In the genomic region with DNA sequence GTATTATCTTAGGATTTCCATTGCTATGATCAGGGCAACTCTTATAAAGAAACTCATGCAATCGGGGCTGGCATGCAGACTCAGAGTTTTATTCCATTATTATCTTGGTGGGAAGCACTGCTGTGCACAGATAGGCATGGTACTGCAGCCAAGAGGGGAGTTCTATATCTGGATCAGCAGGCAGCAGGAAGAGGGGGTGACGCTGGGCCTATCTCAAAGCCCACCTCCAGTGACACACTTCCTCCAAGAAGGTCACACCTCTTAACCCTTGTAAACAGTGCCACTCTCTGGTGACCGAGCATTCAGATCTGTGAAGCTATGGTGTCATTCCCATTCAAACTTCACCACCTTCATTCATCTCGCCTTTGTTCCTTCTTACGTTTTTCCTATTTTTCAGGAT, we compare ENCODE assay signal across 15 mouse cellular contexts.
DNase-seq lines count a peak whose midpoint lies in the region; ATAC-seq and TF ChIP-seq lines count a peak whose summit lies in the region.
"Had no signal": no experiment of that assay in that cellular context is flagged by ENCODE, and none has a peak within 500 bp of the region (broad histone marks: within the 10 kb centered on the region; RNA-seq: fewer than 3 reads in every experiment).

No protein-coding gene starts in this region.

- peak; percentile 6 for DNase-seq in CH12.LX (ENCODE audit: extremely low read depth)
- no peak for DNase-seq in frontal cortex, postnatal 14 days (ENCODE audit: low spot score in 2 of 2)
- DNase-seq in testis, postnatal 10 days (ENCODE audit: low spot score) = no peak
- DNase-seq: cerebellum, adult 2 months; kidney, adult 11 months; right cerebral cortex, postnatal 14 days had no signal

- no peaks in the 10 kb centered on the region for H3K9me3 ChIP-seq in intestine, postnatal 0 days (ENCODE audit: control insufficient read depth)
- H3K9me3 ChIP-seq in intestine, embryonic 15.5 days = no peaks in the 10 kb centered on the region
- H3K9me3 ChIP-seq in CH12.LX (replicated peaks; ENCODE audit: low read length) = peaks cover 22% of the 10 kb centered on the region
- H3K9me3 ChIP-seq in heart, embryonic 14.5 days (ENCODE audit: control insufficient read depth, low read length) = no peaks in the 10 kb centered on the region
- no peaks in the 10 kb centered on the region for H3K9me3 ChIP-seq in liver, embryonic 16.5 days (replicated peaks; ENCODE audit: control insufficient read depth, low read length)
- H3K9me3 ChIP-seq: limb, embryonic 12.5 days; midbrain, embryonic 10.5 days; neural tube, embryonic 13.5 days had no signal

- H3K4me2 ChIP-seq in intestine, postnatal 0 days (replicated peaks; ENCODE audit: low read depth) = no peak overlapping the region
- H3K4me2 ChIP-seq in intestine, embryonic 15.5 days (replicated peaks) = no peak overlapping the region
- H3K4me2 ChIP-seq in CH12.LX (ENCODE audit: insufficient read depth, low read depth, poor library complexity, severe bottlenecking) = no peak overlapping the region
- H3K4me2 ChIP-seq in heart, embryonic 14.5 days (ENCODE audit: low read length) = no peak overlapping the region
- H3K4me2 ChIP-seq in liver, embryonic 16.5 days (ENCODE audit: low read depth, low read length) = no peak overlapping the region
- H3K4me2 ChIP-seq: limb, embryonic 12.5 days; neural tube, embryonic 13.5 days had no signal

- H3K9ac ChIP-seq in intestine, postnatal 0 days (ENCODE audit: low read depth, low read length) = no peak overlapping the region
- H3K9ac ChIP-seq in intestine, embryonic 15.5 days = no peak overlapping the region
- no peak overlapping the region for H3K9ac ChIP-seq in CH12.LX (ENCODE audit: insufficient read depth, low read depth)
- no peak overlapping the region for H3K9ac ChIP-seq in heart, embryonic 14.5 days (ENCODE audit: low read length)
- no peak overlapping the region for H3K9ac ChIP-seq in liver, embryonic 16.5 days (ENCODE audit: low read depth, low read length)
- H3K9ac ChIP-seq: limb, embryonic 12.5 days; neural tube, embryonic 13.5 days had no signal

- H3K36me3 ChIP-seq in intestine, postnatal 0 days (ENCODE audit: control insufficient read depth, insufficient read depth) = no peaks in the 10 kb centered on the region
- no peaks in the 10 kb centered on the region for H3K36me3 ChIP-seq in intestine, embryonic 15.5 days
- no peaks in the 10 kb centered on the region for H3K36me3 ChIP-seq in CH12.LX (replicated peaks in 1 of 2; ENCODE audit: control insufficient read depth in 1 of 2, insufficient read depth in 1 of 2, low read length in 1 of 2)
- H3K36me3 ChIP-seq in heart, embryonic 14.5 days (ENCODE audit: control insufficient read depth, insufficient read depth, low read length) = no peaks in the 10 kb centered on the region
- H3K36me3 ChIP-seq in liver, embryonic 16.5 days (ENCODE audit: control insufficient read depth, insufficient read depth) = no peaks in the 10 kb centered on the region
- H3K36me3 ChIP-seq: limb, embryonic 12.5 days; midbrain, embryonic 10.5 days; neural tube, embryonic 13.5 days had no signal

- WGBS in intestine, postnatal 0 days = 85% methylated on average over 5 of the region's 5 CpGs
- WGBS in intestine, embryonic 15.5 days = 77% methylated on average over 5 of the region's 5 CpGs
- WGBS in heart, embryonic 14.5 days = 36% methylated on average over 5 of the region's 5 CpGs
- WGBS in liver, embryonic 16.5 days (ENCODE audit: insufficient replicate concordance) = 42% methylated on average over 5 of the region's 5 CpGs

- no peak overlapping the region for H3K27ac ChIP-seq in intestine, postnatal 0 days (ENCODE audit: low read depth, low read length)
- no peak overlapping the region for H3K27ac ChIP-seq in intestine, embryonic 15.5 days
- no peak overlapping the region for H3K27ac ChIP-seq in CH12.LX (ENCODE audit: insufficient read depth, low read depth)
- no peak overlapping the region for H3K27ac ChIP-seq in heart, embryonic 14.5 days (replicated peaks in 1 of 2; ENCODE audit: control insufficient read depth in 1 of 2, insufficient read depth in 1 of 2, low read depth in 2 of 2, low read length in 2 of 2)
- no peak overlapping the region for H3K27ac ChIP-seq in liver, embryonic 16.5 days (ENCODE audit: low read length)
- H3K27ac ChIP-seq: limb, embryonic 12.5 days; midbrain, embryonic 10.5 days; neural tube, embryonic 13.5 days; stomach, postnatal 0 days had no signal

- in situ Hi-C loops in CH12.LX (cut with MboI; ENCODE audit: low pct_ligation_motif_present, low pct_unique_long_range_greater_than_20kb, low sequenced_read_pairs) = no loop called here

- no peak for TF ChIP-seq EP300 in CH12.LX (IDR thresholded peaks at IDR 0.05; ENCODE audit: low read length)

- no peak for ATAC-seq in intestine, postnatal 0 days
- no peak for ATAC-seq in intestine, embryonic 15.5 days
- ATAC-seq in heart, embryonic 14.5 days (ENCODE audit: insufficient number of reproducible peaks, insufficient read depth, low FRiP score, low read depth) = peak; percentile 66
- ATAC-seq in liver, embryonic 16.5 days (ENCODE audit: low read depth) = peak; percentile 35; the same call in 1 of the 2 replicates
- ATAC-seq in cerebellum, adult (ENCODE audit: insufficient number of reproducible peaks, low FRiP score, low TSS enrichment) = no peak

- no peaks in the 10 kb centered on the region for H3K79me2 ChIP-seq in CH12.LX (replicated peaks; ENCODE audit: control insufficient read depth, extremely low read depth, insufficient read depth, poor library complexity, severe bottlenecking)

- TF ChIP-seq POLR2A in CH12.LX (IDR thresholded peaks at IDR 0.05; ENCODE audit: low read depth, low read length) = no peak

- no peak for TF ChIP-seq RAD21 in CH12.LX (IDR thresholded peaks at IDR 0.05; ENCODE audit: low read depth, low read length)

- no peaks in the 10 kb centered on the region for H3K27me3 ChIP-seq in intestine, postnatal 0 days (replicated peaks; ENCODE audit: control insufficient read depth, insufficient read depth, low read length)
- no peaks in the 10 kb centered on the region for H3K27me3 ChIP-seq in intestine, embryonic 15.5 days (replicated peaks)
- H3K27me3 ChIP-seq in CH12.LX (replicated peaks) = no peaks in the 10 kb centered on the region
- H3K27me3 ChIP-seq in heart, embryonic 14.5 days (ENCODE audit: control insufficient read depth, insufficient read depth, low read length) = no peaks in the 10 kb centered on the region
- no peaks in the 10 kb centered on the region for H3K27me3 ChIP-seq in liver, embryonic 16.5 days (ENCODE audit: control insufficient read depth, insufficient read depth, low read depth, low read length)
- H3K27me3 ChIP-seq: limb, embryonic 12.5 days; neural tube, embryonic 13.5 days had no signal

- no peaks in the 10 kb centered on the region for H3K4me1 ChIP-seq in intestine, postnatal 0 days (replicated peaks; ENCODE audit: control insufficient read depth, insufficient read depth, low read length)
- H3K4me1 ChIP-seq in intestine, embryonic 15.5 days (replicated peaks) = 0 out of 2 replicates have a peak, but pooled peaks cover 3% of the 10 kb centered on the region
- H3K4me1 ChIP-seq in CH12.LX (ENCODE audit: control insufficient read depth in 1 of 2, insufficient read depth in 2 of 2) = no peaks in the 10 kb centered on the region
- H3K4me1 ChIP-seq in heart, embryonic 14.5 days (ENCODE audit: control insufficient read depth in 2 of 2, insufficient read depth in 2 of 2, low read length in 2 of 2) = peaks cover 1 to 2% of the 10 kb centered on the region in 2 experiments; a peak in 3 of 4 replicates
- H3K4me1 ChIP-seq in liver, embryonic 16.5 days (ENCODE audit: control insufficient read depth, low read depth, low read length) = no peaks in the 10 kb centered on the region
- H3K4me1 ChIP-seq: midbrain, embryonic 10.5 days had no signal

- dilution Hi-C loops in CH12.LX (cut with MboI; ENCODE audit: extremely low pct_ligation_motif_present, extremely low pct_unique_long_range_greater_than_20kb, low sequenced_read_pairs) = no loop called here

- TF ChIP-seq CTCF in intestine, postnatal 0 days (IDR thresholded peaks at IDR 0.05; ENCODE audit: low read depth) = peak; percentile 30
- TF ChIP-seq CTCF in CH12.LX (conservative IDR thresholded peaks at IDR 0.05 in 1 of 2, IDR thresholded peaks at IDR 0.05 in 1 of 2; ENCODE audit: low read depth in 2 of 2, low read length in 2 of 2) = no peak

- H3K4me3 ChIP-seq in intestine, postnatal 0 days (ENCODE audit: low read depth, low read length) = no peak overlapping the region
- H3K4me3 ChIP-seq in intestine, embryonic 15.5 days (replicated peaks) = no peak overlapping the region
- no peak overlapping the region for H3K4me3 ChIP-seq in CH12.LX (replicated peaks in 1 of 3; ENCODE audit: low read depth in 2 of 3, low read length in 2 of 3, poor library complexity in 1 of 3)
- H3K4me3 ChIP-seq in heart, embryonic 14.5 days (ENCODE audit: control insufficient read depth in 1 of 2, insufficient read depth in 1 of 2, low read depth in 1 of 2, low read length in 2 of 2) = no peak overlapping the region
- H3K4me3 ChIP-seq in liver, embryonic 16.5 days (ENCODE audit: low read depth, low read length) = no peak overlapping the region
- H3K4me3 ChIP-seq: limb, embryonic 12.5 days; midbrain, embryonic 10.5 days; neural tube, embryonic 13.5 days had no signal

TF ChIP-seq in CH12.LX, 34 proteins besides CTCF, POLR2A, EP300 and RAD21:
- no peak for TF ChIP-seq NRF1 (IDR thresholded peaks at IDR 0.05; ENCODE audit: low read depth, low read length)
- TF ChIP-seq ETS1 (conservative IDR thresholded peaks at IDR 0.05; ENCODE audit: low read depth, low read length) = no peak
- TF ChIP-seq MEF2A (IDR thresholded peaks at IDR 0.05; ENCODE audit: borderline replicate concordance, low read depth, low read length) = no peak
- TF ChIP-seq PAX5 (IDR thresholded peaks at IDR 0.05; ENCODE audit: low read length) = no peak
- no peak for TF ChIP-seq ELF1 (IDR thresholded peaks at IDR 0.05; ENCODE audit: low read depth, low read length)
- no peak for TF ChIP-seq SIN3A (IDR thresholded peaks at IDR 0.05; ENCODE audit: low read length)
- no peak for TF ChIP-seq BHLHE40 (IDR thresholded peaks at IDR 0.05; ENCODE audit: low read depth, low read length)
- no peak for TF ChIP-seq GABPA (IDR thresholded peaks at IDR 0.05; ENCODE audit: insufficient replicate concordance, low read depth, low read length)
- TF ChIP-seq RCOR1 (conservative IDR thresholded peaks at IDR 0.05; ENCODE audit: low read depth, low read length) = no peak
- TF ChIP-seq JUN (IDR thresholded peaks at IDR 0.05; ENCODE audit: insufficient read depth, low read depth, low read length) = no peak
- TF ChIP-seq ZKSCAN1 (IDR thresholded peaks at IDR 0.05; ENCODE audit: borderline replicate concordance, low read depth, low read length) = no peak
- TF ChIP-seq ZNF384 (IDR thresholded peaks at IDR 0.05; ENCODE audit: low read depth, low read length) = no peak
- TF ChIP-seq ZC3H11A (IDR thresholded peaks at IDR 0.05; ENCODE audit: low read depth, low read length) = no peak

Comparison
In these comparisons a context has a peak if more than half of its experiments do, and no peak if none do; other contexts are left out.
1. ATAC-seq: peak in heart, embryonic 14.5 days (single experiment) and liver, embryonic 16.5 days (single experiment); none in intestine, postnatal 0 days (single experiment), intestine, embryonic 15.5 days (single experiment) and cerebellum, adult (single experiment).